ENCODE assay signal across 27 mouse cellular contexts in the genomic region with DNA sequence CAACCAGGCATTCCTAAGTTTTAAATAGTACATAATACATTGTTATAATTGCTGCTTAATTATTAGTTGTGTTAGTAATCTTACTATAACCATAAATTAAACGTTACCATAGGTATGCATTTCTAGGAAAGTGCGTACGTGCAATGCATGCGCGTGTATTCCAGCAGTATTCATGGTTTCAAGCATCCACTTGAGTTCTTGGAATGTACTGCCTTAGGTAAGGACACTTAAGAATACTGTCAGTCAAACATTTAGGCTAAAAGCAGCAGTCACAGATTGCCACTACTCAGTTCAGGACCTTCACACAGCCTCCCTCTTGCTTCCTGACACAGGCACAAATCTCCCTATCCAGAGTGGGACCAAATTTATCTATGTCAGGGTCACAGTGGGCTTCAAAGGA. TPM values are rescaled to one million over a fixed set of nuclear protein-coding genes. Genes with fewer than 3 reads are reported as not detected.
DNase-seq lines count a peak whose midpoint lies in the region; ATAC-seq and TF ChIP-seq lines count a peak whose summit lies in the region.
"Had no signal": no experiment of that assay in that cellular context is flagged by ENCODE, and none has a peak within 500 bp of the region (broad histone marks: within the 10 kb centered on the region; RNA-seq: fewer than 3 reads in every experiment).

No protein-coding gene starts in this region.

- H3K9ac ChIP-seq in lung, embryonic 15.5 days, result no peak overlapping the region
- H3K9ac ChIP-seq: forebrain, embryonic 13.5 days; heart, embryonic 13.5 days; hindbrain, embryonic 14.5 days had no signal

- no peaks in the 10 kb centered on the region for H3K27me3 ChIP-seq in kidney, adult 2 months (replicated peaks; ENCODE audit: control insufficient read depth, insufficient read depth, low read length)
- H3K27me3 ChIP-seq in lung, embryonic 15.5 days, result no peaks in the 10 kb centered on the region
- H3K27me3 ChIP-seq: forebrain, embryonic 13.5 days had no signal

- no peak for TF ChIP-seq POLR2A in kidney, adult 2 months (IDR thresholded peaks at IDR 0.05; ENCODE audit: low read depth, low read length)
- TF ChIP-seq POLR2A in lung, adult 2 months (IDR thresholded peaks at IDR 0.05; ENCODE audit: borderline replicate concordance, extremely low read depth, low read depth, low read length), result no peak

- 83% methylated on average over 5 of the region's 5 CpGs for WGBS in kidney, adult 2 months
- WGBS in lung, embryonic 15.5 days, result 60% methylated on average over 5 of the region's 5 CpGs
- WGBS in lung, adult 2 months, result 76% methylated on average over 5 of the region's 5 CpGs

- no peaks in the 10 kb centered on the region for H3K36me3 ChIP-seq in kidney, adult 2 months (ENCODE audit: control insufficient read depth, insufficient read depth, low read length)
- no peaks in the 10 kb centered on the region for H3K36me3 ChIP-seq in lung, embryonic 15.5 days
- H3K36me3 ChIP-seq: forebrain, embryonic 10.5 days; heart, embryonic 10.5 days; heart, embryonic 13.5 days had no signal

- no peak for DNase-seq in kidney, adult 2 months
- DNase-seq in kidney, adult 9 months, result no peak
- DNase-seq in lung, adult 2 months, result no peak
- peak; percentile 62 for DNase-seq in lung, postnatal 25 days (ENCODE audit: low spot score)
- no peak for DNase-seq in lung, postnatal 4 days
- DNase-seq: adrenal gland, adult 8-10 months; adrenal gland, postnatal 25 days; cerebellum, adult 11-12 months; cerebellum, adult 8-10 months; cerebellum, postnatal 10 days; cerebellum, postnatal 36 days; gastrocnemius, postnatal 10 days; gastrocnemius, postnatal 36 days; heart, adult 2 months; heart, postnatal 14 days; heart, postnatal 4 days had no signal

- H3K4me3 ChIP-seq in kidney, adult 2 months (ENCODE audit: insufficient read depth, low read depth, low read length), result no peak overlapping the region
- H3K4me3 ChIP-seq in lung, embryonic 15.5 days, result no peak overlapping the region
- no peak overlapping the region for H3K4me3 ChIP-seq in lung, adult 2 months (replicated peaks; ENCODE audit: extremely low read depth, low read depth, low read length)
- H3K4me3 ChIP-seq: forebrain, embryonic 10.5 days; forebrain, embryonic 13.5 days; heart, adult 2 months; heart, embryonic 10.5 days; heart, embryonic 13.5 days had no signal

- TF ChIP-seq CTCF in kidney, adult 2 months (conservative IDR thresholded peaks at IDR 0.05; ENCODE audit: insufficient read depth, insufficient read length, low read depth, low read length), result no peak
- TF ChIP-seq CTCF in lung, adult 2 months (IDR thresholded peaks at IDR 0.05; ENCODE audit: insufficient read depth, low read length), result no peak

- peaks cover 9% of the 10 kb centered on the region; the same call in 1 of the 2 replicates for H3K4me1 ChIP-seq in kidney, adult 2 months (ENCODE audit: control insufficient read depth, insufficient read depth, low read length)
- H3K4me1 ChIP-seq in lung, embryonic 15.5 days, result peaks cover 27% of the 10 kb centered on the region
- H3K4me1 ChIP-seq in lung, adult 2 months (ENCODE audit: control insufficient read depth, insufficient read depth, low read length), result no peaks in the 10 kb centered on the region; the same call in 1 of the 2 replicates

- peak; percentile 34; the same call in 1 of the 2 replicates for ATAC-seq in lung, embryonic 15.5 days (ENCODE audit: borderline replicate concordance, extremely low read depth, low FRiP score, low TSS enrichment)
- ATAC-seq: activated CD4-positive, CD25-positive, alpha-beta regulatory T cell, adult 4 months; forebrain, embryonic 13.5 days; forebrain, embryonic 16.5 days had no signal

- peak overlapping the region; percentile 84; the same call in 1 of the 2 replicates for H3K27ac ChIP-seq in kidney, adult 2 months (ENCODE audit: insufficient read depth, low read depth, low read length)
- peak overlapping the region; percentile 95 for H3K27ac ChIP-seq in lung, embryonic 15.5 days
- H3K27ac ChIP-seq: forebrain, embryonic 10.5 days; forebrain, embryonic 13.5 days; heart, adult 2 months; heart, embryonic 13.5 days; hindbrain, embryonic 14.5 days had no signal

- H3K4me2 ChIP-seq in lung, embryonic 15.5 days, result peak overlapping the region; percentile 47
- H3K4me2 ChIP-seq: forebrain, embryonic 13.5 days; heart, embryonic 13.5 days; hindbrain, embryonic 14.5 days had no signal

- no peaks in the 10 kb centered on the region for H3K9me3 ChIP-seq in lung, embryonic 15.5 days
- H3K9me3 ChIP-seq: forebrain, embryonic 10.5 days; forebrain, embryonic 13.5 days; heart, embryonic 10.5 days; heart, embryonic 13.5 days had no signal

RNA-seq across cellular contexts. Expression of gene Tmem213, which starts 0.6 kb away (rescaled TPM):
- 240 and 279 TPM in 2 replicates for polyA plus RNA-seq in kidney, adult 2 months (2012; rRNA removed)
- polyA plus RNA-seq in lung, embryonic 15.5 days (2015; fragmentation: Nextera tagmentation; extraction: Ambion mirVana), result 49.7 and 58.9 TPM in 2 replicates
- 2.6 and 3.0 TPM in 2 replicates for polyA plus RNA-seq in lung, adult 2 months (2012; rRNA removed)
- polyA plus RNA-seq: activated CD4-positive, CD25-positive, alpha-beta regulatory T cell, adult 4 months; cortical plate, adult 2 months; embryonic facial prominence, embryonic 11.5 days; forebrain, embryonic 10.5 days; forebrain, embryonic 13.5 days; forebrain, embryonic 16.5 days; heart, adult 2 months; heart, embryonic 10.5 days; heart, embryonic 13.5 days; hindbrain, embryonic 11.5 days; hindbrain, embryonic 14.5 days had no signal

RNA-seq across cellular contexts. Expression of gene Atp6v0a4, which starts 15.9 kb away (rescaled TPM):
- 259 and 302 TPM in 2 replicates for polyA plus RNA-seq in kidney, adult 2 months (2012; rRNA removed)
- 3.2 and 5.9 TPM in 2 replicates for polyA plus RNA-seq in lung, embryonic 15.5 days (2015; fragmentation: Nextera tagmentation; extraction: Ambion mirVana)
- polyA plus RNA-seq in lung, adult 2 months (2012; rRNA removed), result 6.2 and 12.1 TPM in 2 replicates
- polyA plus RNA-seq: activated CD4-positive, CD25-positive, alpha-beta regulatory T cell, adult 4 months; embryonic facial prominence, embryonic 11.5 days; forebrain, embryonic 10.5 days; heart, embryonic 10.5 days; hindbrain, embryonic 11.5 days had no signal

Comparison
In these comparisons a context has a peak if more than half of its experiments do, and no peak if none do; other contexts are left out.
1. RNA of gene Tmem213, which starts 0.6 kb away (polyA plus RNA-seq): 240 to 279 TPM in kidney, adult 2 months and 49.7 to 58.9 TPM in lung, embryonic 15.5 days; 2.6 to 3.0 TPM in lung, adult 2 months; every median in the first group is over 10 times any median in the second.
2. RNA of gene Atp6v0a4, which starts 15.9 kb away (polyA plus RNA-seq): 259 to 302 TPM in kidney, adult 2 months; 6.2 to 12.1 TPM in lung, adult 2 months and 3.2 to 5.9 TPM in lung, embryonic 15.5 days; every median in the first group is over 10 times any median in the second.